Mouse (Mus musculus): ENCODE measurements around the gene Nek1.

DNA sequence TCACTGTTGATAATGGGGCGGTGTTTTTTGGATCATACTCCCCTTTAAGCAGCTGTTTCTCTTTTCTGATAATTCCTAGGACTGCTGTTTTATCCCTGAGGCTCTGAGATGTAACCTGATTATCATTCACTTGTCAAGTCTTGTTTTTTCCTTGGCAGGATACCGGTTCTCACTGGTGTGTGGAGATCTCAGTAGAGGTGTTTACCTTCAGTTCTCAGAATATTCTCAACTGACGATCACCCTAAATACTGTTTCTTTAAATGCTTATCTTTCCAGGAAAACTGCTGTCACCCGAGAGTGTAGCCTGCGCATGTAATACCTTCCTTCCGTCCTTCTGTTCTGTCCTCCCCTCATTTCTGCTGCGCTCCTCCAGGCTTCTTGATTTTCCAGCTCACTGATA lies 67.4 kb downstream of the Nek1 start:
- TF ChIP-seq CTCF (conservative IDR thresholded peaks at IDR 0.05; ENCODE audit: low read length) (no peak), NANOG (IDR thresholded peaks at IDR 0.05; ENCODE audit: borderline replicate concordance, low read length) (no peak), POU5F1 (IDR thresholded peaks at IDR 0.05; ENCODE audit: borderline replicate concordance, low read length) (no peak)

Data from E14TG2a.4 (cell line).